Mouse (Mus musculus) erythroblast, embryonic 14.5 days (primary cell): ENCODE results near the gene Clec4a1.

ENCODE experiments used
- GATA1 ChIP-seq: IDR thresholded peaks from 2 replicates; pipeline ENCODE4 v1.6.1; 2012; ENCODE audit warnings: low read length, inconsistent platforms, mixed read lengths
- TAL1 ChIP-seq: IDR thresholded peaks from 3 replicates; pipeline ENCODE4 v1.6.1; 2012; ENCODE audit warnings: low read length, inconsistent platforms, mixed read lengths

DNA sequence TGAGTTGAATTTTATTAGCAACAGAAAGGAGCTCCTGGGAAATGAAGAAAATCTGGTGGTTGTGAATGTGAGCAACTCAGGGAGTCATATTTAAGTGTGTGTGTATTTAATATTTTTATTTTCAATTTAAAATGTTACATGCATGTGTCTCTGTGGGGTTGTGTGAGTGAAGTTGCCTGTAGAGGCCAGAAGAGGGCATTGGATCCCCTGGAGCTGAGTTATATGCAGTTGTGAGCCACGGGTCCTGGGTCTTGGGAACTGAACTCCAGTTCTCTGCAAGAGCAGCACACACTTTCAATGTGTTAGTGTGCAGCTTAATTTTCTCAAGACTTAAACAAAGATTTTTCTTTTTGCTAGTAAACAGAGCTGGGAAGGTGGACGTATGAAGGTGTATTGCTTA, 42.9 kb downstream of the Clec4a1 start:
- no peak for TF ChIP-seq GATA1
- TF ChIP-seq TAL1: no peak
